Mouse (Mus musculus) liver, embryonic 14.5 days (tissue): ENCODE measurements around the gene Sgcd.

Source experiments
- CTCF ChIP-seq: IDR thresholded peaks from 2 replicates; pipeline ENCODE4 v1.5.1; 2016; ENCODE audit warnings: antibody characterized with exemption, low read depth, control low read depth
- EP300 ChIP-seq: IDR thresholded peaks from 2 replicates; pipeline ENCODE4 v1.6.1; 2016; ENCODE audit warnings: antibody characterized with exemption, low read depth

DNA sequence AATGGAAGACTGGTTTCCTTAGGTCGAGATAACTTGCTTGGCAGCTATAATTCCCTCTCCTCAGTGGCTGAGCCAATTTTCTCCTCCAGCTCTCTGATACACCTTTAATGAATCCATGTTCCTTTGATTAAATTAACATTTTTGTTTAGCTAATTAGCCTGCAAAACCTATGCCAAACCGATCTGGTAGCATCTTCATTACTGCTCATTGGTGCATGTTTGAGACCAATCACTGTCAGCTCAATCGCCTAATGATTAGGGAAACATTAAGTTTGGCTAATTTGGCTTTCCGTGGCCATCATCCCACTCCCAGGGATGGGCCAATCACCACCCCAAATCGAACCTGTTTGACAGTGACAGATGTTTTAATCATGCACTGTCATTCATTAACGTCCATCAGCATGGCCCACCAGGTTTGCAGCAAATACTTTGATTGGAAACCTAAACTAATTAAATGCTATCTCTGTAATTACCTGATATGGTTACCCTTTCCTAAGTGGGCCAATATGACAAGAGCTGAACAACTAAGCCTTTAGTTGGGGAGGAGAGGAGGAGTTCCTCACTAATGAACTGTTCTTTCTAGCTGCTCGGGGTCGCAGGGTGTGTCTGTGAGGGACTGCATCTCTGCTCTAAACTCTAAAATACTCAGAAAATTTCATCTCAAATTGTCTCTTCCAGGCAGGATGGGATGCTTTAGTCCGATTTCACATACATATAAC, 724.3 kb downstream of the Sgcd start:
- no peak for TF ChIP-seq CTCF
- no peak for TF ChIP-seq EP300
